Mouse (Mus musculus): Measurements from ENCODE around the gene Slfn8.

Gene Slfn8

GRCm38 (mm10) chr11:83061806-83062205 is 41.2 kb upstream of the Slfn8 start:
- Histone ChIP-seq H3K9me3 (ENCODE audit: low read length) (no peaks in the 10 kb centered on the region), H3K36me3 (ENCODE audit: insufficient read depth, low read length) (no peaks in the 10 kb centered on the region), H3K4me3 (replicated peaks; ENCODE audit: low read length) (no peak overlapping the region), H3K27me3 (ENCODE audit: insufficient read depth, low read length) (peaks cover 19% of the 10 kb centered on the region), H3K4me1 (replicated peaks; ENCODE audit: low read depth, low read length) (no peaks in the 10 kb centered on the region)
- no peak for TF ChIP-seq CTCF (conservative IDR thresholded peaks at IDR 0.05; ENCODE audit: low read length)
- TF ChIP-seq POU5F1 (IDR thresholded peaks at IDR 0.05; ENCODE audit: borderline replicate concordance, low read length): no peak
- no peak for TF ChIP-seq NANOG (IDR thresholded peaks at IDR 0.05; ENCODE audit: borderline replicate concordance, low read length)

- Histone ChIP-seq H3K4me1 (replicated peaks; ENCODE audit: low read depth, low read length) (no peaks in the 10 kb centered on the region), H3K27me3 (ENCODE audit: insufficient read depth, low read length) (peaks cover 15% of the 10 kb centered on the region), H3K9me3 (ENCODE audit: low read length) (no peaks in the 10 kb centered on the region), H3K36me3 (ENCODE audit: insufficient read depth, low read length) (no peaks in the 10 kb centered on the region), H3K4me3 (replicated peaks; ENCODE audit: low read length) (no peak overlapping the region)
- TF ChIP-seq CTCF (conservative IDR thresholded peaks at IDR 0.05; ENCODE audit: low read length) (no peak), POU5F1 (IDR thresholded peaks at IDR 0.05; ENCODE audit: borderline replicate concordance, low read length) (no peak), NANOG (IDR thresholded peaks at IDR 0.05; ENCODE audit: borderline replicate concordance, low read length) (no peak)
Measured at GRCm38 (mm10) chr11:83060412-83061020, 39.9 kb upstream of the Slfn8 start.

GRCm38 (mm10) chr11:83057863-83058262 is 37.3 kb upstream of the Slfn8 start:
- no peaks in the 10 kb centered on the region for H3K4me1 ChIP-seq (replicated peaks; ENCODE audit: low read depth, low read length)
- no peak overlapping the region for H3K4me3 ChIP-seq (replicated peaks; ENCODE audit: low read length)
- no peaks in the 10 kb centered on the region for H3K27me3 ChIP-seq (ENCODE audit: insufficient read depth, low read length)
- no peaks in the 10 kb centered on the region for H3K9me3 ChIP-seq (ENCODE audit: low read length)
- H3K36me3 ChIP-seq (ENCODE audit: insufficient read depth, low read length): no peaks in the 10 kb centered on the region
- TF ChIP-seq NANOG (IDR thresholded peaks at IDR 0.05; ENCODE audit: borderline replicate concordance, low read length): no peak
- TF ChIP-seq CTCF (conservative IDR thresholded peaks at IDR 0.05; ENCODE audit: low read length): peak; percentile 73
- no peak for TF ChIP-seq POU5F1 (IDR thresholded peaks at IDR 0.05; ENCODE audit: borderline replicate concordance, low read length)

- Histone ChIP-seq H3K4me1 (replicated peaks; ENCODE audit: low read depth, low read length) (no peaks in the 10 kb centered on the region), H3K27me3 (ENCODE audit: insufficient read depth, low read length) (no peaks in the 10 kb centered on the region; the same call in 1 of the 2 replicates), H3K9me3 (ENCODE audit: low read length) (no peaks in the 10 kb centered on the region), H3K4me3 (replicated peaks; ENCODE audit: low read length) (no peak overlapping the region), H3K36me3 (ENCODE audit: insufficient read depth, low read length) (no peaks in the 10 kb centered on the region)
- no peak for TF ChIP-seq POU5F1 (IDR thresholded peaks at IDR 0.05; ENCODE audit: borderline replicate concordance, low read length)
- no peak for TF ChIP-seq NANOG (IDR thresholded peaks at IDR 0.05; ENCODE audit: borderline replicate concordance, low read length)
- no peak for TF ChIP-seq CTCF (conservative IDR thresholded peaks at IDR 0.05; ENCODE audit: low read length)
Measured at GRCm38 (mm10) chr11:83045642-83046041, 25.0 kb upstream of the Slfn8 start.

GRCm38 (mm10) chr11:83043891-83044290 is 23.3 kb upstream of the Slfn8 start:
- no peak overlapping the region for H3K4me3 ChIP-seq (replicated peaks; ENCODE audit: low read length)
- H3K4me1 ChIP-seq (replicated peaks; ENCODE audit: low read depth, low read length): peaks cover 10% of the 10 kb centered on the region; the same call in 1 of the 2 replicates
- H3K9me3 ChIP-seq (ENCODE audit: low read length): no peaks in the 10 kb centered on the region
- peaks cover 3% of the 10 kb centered on the region; the same call in 1 of the 2 replicates for H3K27me3 ChIP-seq (ENCODE audit: insufficient read depth, low read length)
- H3K36me3 ChIP-seq (ENCODE audit: insufficient read depth, low read length): no peaks in the 10 kb centered on the region
- TF ChIP-seq CTCF (conservative IDR thresholded peaks at IDR 0.05; ENCODE audit: low read length): no peak
- TF ChIP-seq NANOG (IDR thresholded peaks at IDR 0.05; ENCODE audit: borderline replicate concordance, low read length): no peak
- TF ChIP-seq POU5F1 (IDR thresholded peaks at IDR 0.05; ENCODE audit: borderline replicate concordance, low read length): no peak

GRCm38 (mm10) chr11:83041000-83041399 is 20.4 kb upstream of the Slfn8 start:
- peaks cover 10% of the 10 kb centered on the region; the same call in 1 of the 2 replicates for H3K4me1 ChIP-seq (replicated peaks; ENCODE audit: low read depth, low read length)
- TF ChIP-seq CTCF (conservative IDR thresholded peaks at IDR 0.05; ENCODE audit: low read length) (no peak), POU5F1 (IDR thresholded peaks at IDR 0.05; ENCODE audit: borderline replicate concordance, low read length) (no peak)
- no peaks in the 10 kb centered on the region for H3K36me3 ChIP-seq (ENCODE audit: insufficient read depth, low read length)
- H3K27me3 ChIP-seq (ENCODE audit: insufficient read depth, low read length): peaks cover 8% of the 10 kb centered on the region; the same call in 1 of the 2 replicates
- no peak overlapping the region for H3K4me3 ChIP-seq (replicated peaks; ENCODE audit: low read length)
- H3K9me3 ChIP-seq (ENCODE audit: low read length): no peaks in the 10 kb centered on the region

GRCm38 (mm10) chr11:83040325-83040724 is 19.7 kb upstream of the Slfn8 start:
- TF ChIP-seq POU5F1 (IDR thresholded peaks at IDR 0.05; ENCODE audit: borderline replicate concordance, low read length) (no peak), NANOG (IDR thresholded peaks at IDR 0.05; ENCODE audit: borderline replicate concordance, low read length) (no peak), CTCF (conservative IDR thresholded peaks at IDR 0.05; ENCODE audit: low read length) (no peak)
- peaks cover 13% of the 10 kb centered on the region; the same call in 1 of the 2 replicates for H3K4me1 ChIP-seq (replicated peaks; ENCODE audit: low read depth, low read length)

GRCm38 (mm10) chr11:83039796-83040195 is 19.2 kb upstream of the Slfn8 start:
- Histone ChIP-seq H3K36me3 (ENCODE audit: insufficient read depth, low read length) (no peaks in the 10 kb centered on the region), H3K9me3 (ENCODE audit: low read length) (no peaks in the 10 kb centered on the region), H3K27me3 (ENCODE audit: insufficient read depth, low read length) (peaks cover 8% of the 10 kb centered on the region; the same call in 1 of the 2 replicates), H3K4me3 (replicated peaks; ENCODE audit: low read length) (peak overlapping the region; percentile 53), H3K4me1 (replicated peaks; ENCODE audit: low read depth, low read length) (peaks cover 13% of the 10 kb centered on the region; the same call in 1 of the 2 replicates)
- TF ChIP-seq NANOG (IDR thresholded peaks at IDR 0.05; ENCODE audit: borderline replicate concordance, low read length) (no peak), CTCF (conservative IDR thresholded peaks at IDR 0.05; ENCODE audit: low read length) (no peak), POU5F1 (IDR thresholded peaks at IDR 0.05; ENCODE audit: borderline replicate concordance, low read length) (no peak)

More at GRCm38 (mm10) chr11:83040325-83040724, 19.7 kb upstream of the Slfn8 start:
- H3K4me3 ChIP-seq (replicated peaks; ENCODE audit: low read length): peak overlapping the region; percentile 53
- H3K9me3 ChIP-seq (ENCODE audit: low read length): no peaks in the 10 kb centered on the region
- H3K36me3 ChIP-seq (ENCODE audit: insufficient read depth, low read length): no peaks in the 10 kb centered on the region
- H3K27me3 ChIP-seq (ENCODE audit: insufficient read depth, low read length): peaks cover 8% of the 10 kb centered on the region; the same call in 1 of the 2 replicates

Data from E14TG2a.4 (cell line).